Mouse (Mus musculus) right cerebral cortex, postnatal 4 days (tissue): Measurements from ENCODE around the gene Cbfb.

Source experiments
- DNase-seq: peaks from one replicate; pipeline ENCODE4 v3.0.0-alpha.2; 2022

Cbfb gene

GRCm38 (mm10) chr8:105252680-105253537 is 82.4 kb downstream of the Cbfb start:
- no peak for DNase-seq

- peak; percentile 31 for DNase-seq
Observed at GRCm38 (mm10) chr8:105253766-105254151, 83.3 kb downstream of the Cbfb start.

GRCm38 (mm10) chr8:105254152-105254965 is 83.9 kb downstream of the Cbfb start:
- DNase-seq = peak; percentile 97

- no peak for DNase-seq
Observed at GRCm38 (mm10) chr8:105254966-105255350, 84.5 kb downstream of the Cbfb start, which contains the start of gene B3gnt9. B3gnt9 (minus strand) TSS chr8:105255153.

GRCm38 (mm10) chr8:105257318-105258114 is 87.0 kb downstream of the Cbfb start:
- DNase-seq = no peak

GRCm38 (mm10) chr8:105258911-105259720 is 88.6 kb downstream of the Cbfb start:
- no peak for DNase-seq

GRCm38 (mm10) chr8:105259721-105260320 is 89.3 kb downstream of the Cbfb start:
- DNase-seq = peak; percentile 83

GRCm38 (mm10) chr8:105260371-105261099 is 90.1 kb downstream of the Cbfb start:
- no peak for DNase-seq

GRCm38 (mm10) chr8:105261326-105261980 is 91.0 kb downstream of the Cbfb start:
- DNase-seq = no peak

GRCm38 (mm10) chr8:105263244-105263912 is 92.9 kb downstream of the Cbfb start:
- DNase-seq = no peak

GRCm38 (mm10) chr8:105264024-105264982 is 93.8 kb downstream of the Cbfb start, which contains the start of the genes Tradd and Fbxl8:
Tradd (minus strand) TSS chr8:105264609.
Fbxl8 (plus strand) TSS chr8:105264648.
- DNase-seq = no peak

- no peak for DNase-seq
Observed at GRCm38 (mm10) chr8:105265128-105265527, 94.7 kb downstream of the Cbfb start.

GRCm38 (mm10) chr8:105266775-105267174 is 96.3 kb downstream of the Cbfb start:
- DNase-seq = no peak
